Mouse (Mus musculus) MEL (cell line): ENCODE measurements around the gene Cpa3. TPM values are rescaled to one million over a fixed set of nuclear protein-coding genes. Genes with fewer than 3 reads are reported as not detected.

Experiments used
- DNase-seq: peaks from one replicate; pipeline ENCODE4 v3.0.0; 2011; ENCODE audit warnings: low read depth, low spot score
- H3K27ac ChIP-seq: 2 replicates; pipeline ENCODE4 v1.5.1; 2012; ENCODE audit warnings: low read depth, mild to moderate bottlenecking, control low read depth, low read length, moderate library complexity; ENCODE audit not compliant: control insufficient read depth
- H3K27me3 ChIP-seq, 2 experiments: fragments of 150-350 bp in 1 of 2; sonication (generic) in 1 of 2; 2 replicates each; pipeline ENCODE4 v1.6.1; 2012; ENCODE audit warnings: low read length in 2 of 2, mild to moderate bottlenecking in 2 of 2, improper control_type of control experiment in 1 of 2, moderate library complexity in 1 of 2; ENCODE audit not compliant: insufficient read depth in 2 of 2, control insufficient read depth in 1 of 2
- H3K36me3 ChIP-seq, 2 experiments: 2 replicates each; pipeline ENCODE4 v1.6.1; 2012 to 2014; ENCODE audit warnings: low read length in 2 of 2, improper control_type of control experiment in 1 of 2, inconsistent platforms in 1 of 2, mild to moderate bottlenecking in 1 of 2; ENCODE audit not compliant: insufficient read depth in 2 of 2, control insufficient read depth in 1 of 2
- H3K4me1 ChIP-seq, 2 experiments: fragments of 150-350 bp in 1 of 2; sonication (generic) in 1 of 2; 2 replicates each; pipeline ENCODE4 v1.6.1; 2012; ENCODE audit warnings: low read length in 2 of 2, improper control_type of control experiment in 1 of 2, mild to moderate bottlenecking in 1 of 2; ENCODE audit not compliant: insufficient read depth in 2 of 2, control insufficient read depth in 1 of 2
- H3K4me3 ChIP-seq, 2 experiments: fragments of 150-350 bp in 1 of 2; sonication (generic) in 1 of 2; 2 replicates each; pipeline ENCODE4 v1.5.1; 2012; ENCODE audit warnings: low read depth in 2 of 2, low read length in 2 of 2, mild to moderate bottlenecking in 2 of 2, moderate library complexity in 2 of 2, control low read depth in 1 of 2, improper control_type of control experiment in 1 of 2; ENCODE audit not compliant: control insufficient read depth in 1 of 2, insufficient read depth in 1 of 2
- H3K79me2 ChIP-seq: 2 replicates; pipeline ENCODE4 v1.6.1; 2012; ENCODE audit warnings: mild to moderate bottlenecking, low read length, moderate library complexity; ENCODE audit not compliant: control insufficient read depth, poor library complexity, insufficient read depth
- H3K9ac ChIP-seq: 2 replicates; pipeline ENCODE4 v1.6.1; 2012; ENCODE audit warnings: low read depth, mild to moderate bottlenecking, control low read depth, low read length, moderate library complexity; ENCODE audit not compliant: control insufficient read depth, poor library complexity, severe bottlenecking
- H3K9me3 ChIP-seq: fragments of 150-350 bp; sonication (generic); replicated peaks from 2 replicates; pipeline ENCODE4 v1.6.1; 2012; ENCODE audit warnings: mild to moderate bottlenecking, low read length, improper control_type of control experiment, moderate library complexity; ENCODE audit not compliant: insufficient read depth
- CTCF ChIP-seq, 3 experiments: IDR thresholded peaks in 2 of 3; conservative IDR thresholded peaks in 1 of 3; 2 replicates each; pipeline ENCODE4 v1.5.1; 2011 to 2012; ENCODE audit warnings: low read length in 3 of 3, low read depth in 2 of 3, mild to moderate bottlenecking in 2 of 3, improper control_type of control experiment in 1 of 3, inconsistent platforms in 1 of 3, mixed read lengths in 1 of 3, moderate library complexity in 1 of 3; ENCODE audit not compliant: control insufficient read depth in 1 of 3, insufficient read depth in 1 of 3, poor library complexity in 1 of 3, severe bottlenecking in 1 of 3
- E2F4 ChIP-seq: IDR thresholded peaks from 2 replicates; pipeline ENCODE4 v1.6.1; 2011; ENCODE audit warnings: low read depth, low read length, improper control_type of control experiment, borderline replicate concordance
- EP300 ChIP-seq, 2 experiments: IDR thresholded peaks; 2 replicates each; pipeline ENCODE4 v1.6.1; 2011; ENCODE audit warnings: improper control_type of control experiment in 2 of 2, low read length in 2 of 2, low read depth in 1 of 2, mild to moderate bottlenecking in 1 of 2
- GABPA ChIP-seq: IDR thresholded peaks from 2 replicates; pipeline ENCODE4 v1.6.1; 2012; ENCODE audit warnings: low read depth, mild to moderate bottlenecking, inconsistent platforms, low read length, improper control_type of control experiment, moderate library complexity
- HCFC1 ChIP-seq: IDR thresholded peaks from 2 replicates; pipeline ENCODE4 v1.6.1; 2012; ENCODE audit warnings: low read depth, mild to moderate bottlenecking, inconsistent platforms, low read length, improper control_type of control experiment, moderate library complexity
- MAFK ChIP-seq: IDR thresholded peaks from 2 replicates; pipeline ENCODE4 v1.6.1; 2011; ENCODE audit warnings: low read depth, mild to moderate bottlenecking, low read length, improper control_type of control experiment, borderline replicate concordance
- MAX ChIP-seq: IDR thresholded peaks from 2 replicates; pipeline ENCODE4 v1.6.1; 2011; ENCODE audit warnings: low read length, improper control_type of control experiment
- MYC ChIP-seq: IDR thresholded peaks from 2 replicates; pipeline ENCODE4 v1.6.1; 2011; ENCODE audit warnings: low read depth, mild to moderate bottlenecking, low read length, improper control_type of control experiment, moderate library complexity
- NRF1 ChIP-seq: IDR thresholded peaks from 2 replicates; pipeline ENCODE4 v1.6.1; 2014; ENCODE audit warnings: low read depth, mild to moderate bottlenecking, inconsistent platforms, low read length, improper control_type of control experiment, moderate library complexity; ENCODE audit not compliant: poor library complexity, insufficient read depth, severe bottlenecking
- POLR2AphosphoS5 ChIP-seq: IDR thresholded peaks from 2 replicates; pipeline ENCODE4 v1.6.1; 2012; ENCODE audit warnings: low read depth, borderline replicate concordance, mild to moderate bottlenecking, inconsistent platforms, low read length, moderate library complexity, mixed read lengths
- RAD21 ChIP-seq: IDR thresholded peaks from 2 replicates; pipeline ENCODE4 v1.6.1; 2011; ENCODE audit warnings: mild to moderate bottlenecking, low read depth, low read length, improper control_type of control experiment
- TAL1 ChIP-seq: IDR thresholded peaks from 2 replicates; pipeline ENCODE4 v1.6.1; 2012; ENCODE audit warnings: mild to moderate bottlenecking, inconsistent platforms, low read length, moderate library complexity, mixed read lengths
- TCF12 ChIP-seq: IDR thresholded peaks from 2 replicates; pipeline ENCODE4 v1.6.1; 2014; ENCODE audit warnings: low read depth, mild to moderate bottlenecking, inconsistent platforms, low read length, improper control_type of control experiment, moderate library complexity
- USF1 ChIP-seq: IDR thresholded peaks from 2 replicates; pipeline ENCODE4 v1.6.1; 2014; ENCODE audit warnings: low read depth, mild to moderate bottlenecking, inconsistent platforms, low read length, improper control_type of control experiment, moderate library complexity
- ZKSCAN1 ChIP-seq: IDR thresholded peaks from 2 replicates; pipeline ENCODE4 v1.6.1; 2012; ENCODE audit warnings: low read depth, mild to moderate bottlenecking, inconsistent platforms, low read length, improper control_type of control experiment, moderate library complexity
- ZMIZ1 ChIP-seq: IDR thresholded peaks from 2 replicates; pipeline ENCODE4 v1.6.1; 2012; ENCODE audit warnings: low read depth, mild to moderate bottlenecking, inconsistent platforms, low read length, improper control_type of control experiment, moderate library complexity
- polyA plus RNA-seq, 2 experiments: library from polyadenylated mRNA; stranded (reverse) in 1 of 2; unstranded in 1 of 2; fragments of >175 nt in 1 of 2; fragments of >200 nt in 1 of 2; gene quantifications; 2 replicates each; pipeline versions ENCODE4 v1.2.1 to v1.2.4; 2012; ENCODE audit warnings: low replicate concordance in 2 of 2, low read depth in 1 of 2; ENCODE audit not compliant: insufficient read length in 2 of 2, insufficient read depth in 1 of 2, missing spikeins in 1 of 2
- total RNA-seq: library from RNA; depleted of rRNA; stranded (reverse); fragments of 300-350 nt; gene quantifications from 2 replicates; pipeline ENCODE4 v1.2.3, GENCODE M21; 2012; rRNA removed

Gene Cpa3
- total and polyA plus RNA-seq, 3 experiments = 0.24 to 3.7 TPM; not detected in 1

DNA sequence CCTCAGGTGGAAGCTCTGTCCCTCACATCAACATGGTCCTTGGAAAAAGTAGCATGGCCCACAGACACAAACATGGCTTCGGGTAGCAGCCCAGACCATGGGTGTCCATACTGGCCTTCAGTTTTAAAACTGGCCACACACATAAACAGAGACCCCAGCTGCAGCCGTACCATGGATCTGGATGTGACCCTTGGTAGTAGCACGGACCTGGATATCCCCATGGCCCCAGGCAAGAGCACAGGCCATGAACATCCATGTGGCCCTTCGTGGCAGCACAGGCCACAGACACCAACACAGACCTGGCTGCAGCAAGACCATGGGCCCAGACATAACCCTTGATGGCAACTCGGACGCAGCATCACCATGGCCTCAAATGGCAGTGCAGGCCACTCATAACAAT lies 69.6 kb downstream of the Cpa3 start:
- Histone ChIP-seq H3K4me3 (no peak overlapping the region), H3K27me3 (peaks cover 0 to 3% of the 10 kb centered on the region in 2 experiments; a peak in 1 of 4 replicates)
- TF ChIP-seq GABPA (no peak), NRF1 (no peak), USF1 (no peak), MAX (no peak), TCF12 (no peak), E2F4 (no peak), RAD21 (no peak), TAL1 (no peak), MAFK (no peak), HCFC1 (no peak), MYC (no peak), EP300 (IDR thresholded peaks at IDR 0.05; ENCODE audit: low read depth in 1 of 2, low read length in 2 of 2) (no peak), CTCF (IDR thresholded peaks at IDR 0.05 in 2 of 3, conservative IDR thresholded peaks at IDR 0.05 in 1 of 3; ENCODE audit: control insufficient read depth in 1 of 3, insufficient read depth in 1 of 3, low read depth in 2 of 3, low read length in 3 of 3, poor library complexity in 1 of 3, severe bottlenecking in 1 of 3) (no peak), POLR2AphosphoS5 (no peak), ZKSCAN1 (no peak)

DNA sequence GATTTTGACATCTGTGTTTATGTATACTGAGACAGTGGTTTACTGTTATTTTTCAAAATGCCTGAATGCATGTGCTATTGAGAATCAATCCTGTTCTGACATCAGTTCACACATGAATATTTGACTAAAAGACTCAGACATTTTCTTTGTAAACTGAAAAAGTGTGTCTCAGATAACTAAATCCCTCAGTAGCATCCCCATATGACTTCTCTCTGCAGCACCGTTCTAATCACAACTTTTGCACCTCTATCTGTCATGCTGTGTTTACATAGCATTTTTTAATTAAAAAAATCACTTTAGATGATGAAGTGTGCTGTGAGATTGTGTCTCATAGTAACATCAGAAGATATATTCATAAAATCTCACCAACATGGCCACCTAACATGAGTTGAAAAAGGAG lies 74.5 kb downstream of the Cpa3 start:
- Histone ChIP-seq H3K4me3 (no peak overlapping the region), H3K27me3 (no peaks in the 10 kb centered on the region; a peak in 1 of 4 replicates), H3K9me3 (no peaks in the 10 kb centered on the region), H3K4me1 (no peaks in the 10 kb centered on the region), H3K36me3 (no peaks in the 10 kb centered on the region), H3K9ac (no peak overlapping the region), H3K79me2 (no peaks in the 10 kb centered on the region), H3K27ac (no peak overlapping the region)
- no peak for TF ChIP-seq ZMIZ1
- DNase-seq = no peak

More for the DNA sequence above, 69.6 kb downstream of the Cpa3 start:
- H3K4me1 ChIP-seq = no peaks in the 10 kb centered on the region
- DNase-seq = no peak
- no peak overlapping the region for H3K9ac ChIP-seq
- no peak overlapping the region for H3K27ac ChIP-seq
- no peaks in the 10 kb centered on the region for H3K36me3 ChIP-seq
- no peaks in the 10 kb centered on the region for H3K9me3 ChIP-seq
- no peaks in the 10 kb centered on the region for H3K79me2 ChIP-seq

Other genes starting within 250 kb of the Cpa3 start
- gene Hps3, start 206.9 kb downstream of the Cpa3 start, total RNA-seq = 7.0 and 9.2 TPM in 2 replicates
- gene Hps3, start 206.9 kb downstream of the Cpa3 start, polyA plus RNA-seq = 10 to 100 TPM in 1 of 2 experiments, not detected in 1; 10.5 TPM
- gene Hltf, start 184.4 kb downstream of the Cpa3 start, total RNA-seq = 10.0 and 10.7 TPM in 2 replicates
- 1 to 10 TPM in 1 of 2 experiments, not detected in 1; 9.8 TPM for gene Hltf, start 184.4 kb downstream of the Cpa3 start, polyA plus RNA-seq
- gene Gyg, start 86.9 kb downstream of the Cpa3 start, total RNA-seq = 23.1 and 23.8 TPM in 2 replicates
- 100 to 1,000 TPM in 1 of 2 experiments, 10 to 100 TPM in 1; 41.0 to 207 TPM for gene Gyg, start 86.9 kb downstream of the Cpa3 start, polyA plus RNA-seq
- not detected in 2 replicates for gene Cpb1, start 33.6 kb upstream of the Cpa3 start, total RNA-seq
- not detected for gene Cpb1, start 33.6 kb upstream of the Cpa3 start, polyA plus RNA-seq
- not detected in 2 replicates for gene Agtr1b, start 125.0 kb upstream of the Cpa3 start, total RNA-seq
- not detected for gene Agtr1b, start 125.0 kb upstream of the Cpa3 start, polyA plus RNA-seq